Mouse (Mus musculus) thymus, postnatal 0 days (tissue): Measurements from ENCODE around the gene Gm49391. TPM values are rescaled to one million over a fixed set of nuclear protein-coding genes. Genes with fewer than 3 reads are reported as not detected.
"Not testable (repeated sequence)": the region's sequence is repeated elsewhere in the genome, so short reads cannot be mapped to it uniquely, and the experiment has no call there.

Experiments used
- DNase-seq: peaks from one replicate; pipeline ENCODE4 v3.0.0-alpha.2; 2015; ENCODE audit warnings: low spot score
- polyA plus RNA-seq: library from polyadenylated mRNA; unstranded; fragments of >200 nt; fragmentation: Nextera tagmentation; extraction: Ambion mirVana; gene quantifications from 2 replicates; pipeline ENCODE4 v1.2.1, GENCODE M21; 2015

Gene Gm49391
- polyA plus RNA-seq = 0.82 and 1.3 TPM in 2 replicates

GRCm38 (mm10) chr13:60936500-60936901 is at the start of gene Gm49391, which contains the start of gene Ctla2a:
TSS of gene Gm49391 (minus strand) at chr13:60936571.
TSS of gene Ctla2a (minus strand) at chr13:60936625.
- DNase-seq = peak; percentile 35

- not testable (repeated sequence) for DNase-seq
Measured at GRCm38 (mm10) chr13:60972319-60972718, 35.9 kb upstream of the Gm49391 start.

- not testable (repeated sequence) for DNase-seq
Measured at GRCm38 (mm10) chr13:60963985-60964384, 27.6 kb upstream of the Gm49391 start.

GRCm38 (mm10) chr13:60961706-60962105 is 25.3 kb upstream of the Gm49391 start:
- DNase-seq = no peak

- DNase-seq = not testable (repeated sequence)
Measured at GRCm38 (mm10) chr13:60941884-60942283, 5.5 kb upstream of the Gm49391 start, which contains the start of gene Tpbpa. TSS of gene Tpbpa (minus strand) at chr13:60941984.

GRCm38 (mm10) chr13:60935490-60935889 is 881 bp downstream of the Gm49391 start, which contains the start of gene Gm49393:
TSS of gene Gm49393 (minus strand) at chr13:60935590.
- DNase-seq = not testable (repeated sequence)

- not testable (repeated sequence) for DNase-seq
Measured at GRCm38 (mm10) chr13:60904780-60905179, 31.6 kb downstream of the Gm49391 start, which contains the start of gene Tpbpb. TSS of gene Tpbpb (minus strand) at chr13:60904880.

- peak; percentile 9 for DNase-seq
Measured at GRCm38 (mm10) chr13:60897328-60897727, 39.0 kb downstream of the Gm49391 start, which contains the start of gene Ctla2b. TSS of gene Ctla2b (minus strand) at chr13:60897447.

- not testable (repeated sequence) for DNase-seq
Measured at GRCm38 (mm10) chr13:60896794-60897193, 39.6 kb downstream of the Gm49391 start, which contains the start of gene Gm49392. TSS of gene Gm49392 (minus strand) at chr13:60896894.

- DNase-seq = no peak
Measured at GRCm38 (mm10) chr13:60895406-60896160, 40.8 kb downstream of the Gm49391 start.

GRCm38 (mm10) chr13:60892301-60892700 is 44.1 kb downstream of the Gm49391 start:
- no peak for DNase-seq

GRCm38 (mm10) chr13:60864281-60864680 is 72.1 kb downstream of the Gm49391 start, which contains the start of gene 4930486L24Rik:
TSS of gene 4930486L24Rik (minus strand) at chr13:60864475.
- no peak for DNase-seq

- peak; percentile 86 for DNase-seq
Measured at GRCm38 (mm10) chr13:60848241-60849120, 87.9 kb downstream of the Gm49391 start.

Other genes with a start within 250 kb of the Gm49391 start
- gene BC051665, start 150.2 kb downstream of the Gm49391 start, polyA plus RNA-seq = not detected in 2 replicates
- not detected in 2 replicates for gene Ctsll3, start 133.7 kb downstream of the Gm49391 start, polyA plus RNA-seq
- gene 4930486L24Rik, start 72.1 kb downstream of the Gm49391 start, polyA plus RNA-seq = 6.8 and 7.1 TPM in 2 replicates
- gene Gm49392, start 39.7 kb downstream of the Gm49391 start, polyA plus RNA-seq = 0.61 TPM in 1 of 2 replicates, not detected in the other
- 1.0 and 1.6 TPM in 2 replicates for gene Ctla2b, start 39.1 kb downstream of the Gm49391 start, polyA plus RNA-seq
- not detected in 2 replicates for gene Tpbpb, start 31.7 kb downstream of the Gm49391 start, polyA plus RNA-seq
- not detected in 2 replicates for gene Gm49393, start 981 bp downstream of the Gm49391 start, polyA plus RNA-seq
- 37.3 and 38.9 TPM in 2 replicates for gene Ctla2a, start 54 bp upstream of the Gm49391 start, polyA plus RNA-seq
- gene Tpbpa, start 5.4 kb upstream of the Gm49391 start, polyA plus RNA-seq = not detected in 2 replicates
- gene Ctsj, start 69.4 kb upstream of the Gm49391 start, polyA plus RNA-seq = not detected in 2 replicates
- not detected in 2 replicates for gene Ctsq, start 104.1 kb upstream of the Gm49391 start, polyA plus RNA-seq
- not detected in 2 replicates for gene Ctsr, start 227.7 kb upstream of the Gm49391 start, polyA plus RNA-seq